Mouse (Mus musculus) embryo, embryonic 10.5 days (tissue): ENCODE measurements around the gene Nxnl2.

Experiments used
- DNase-seq: peaks from one replicate; pipeline ENCODE4 v3.0.0-alpha.2; 2015; ENCODE audit warnings: low spot score

Gene Nxnl2

DNA sequence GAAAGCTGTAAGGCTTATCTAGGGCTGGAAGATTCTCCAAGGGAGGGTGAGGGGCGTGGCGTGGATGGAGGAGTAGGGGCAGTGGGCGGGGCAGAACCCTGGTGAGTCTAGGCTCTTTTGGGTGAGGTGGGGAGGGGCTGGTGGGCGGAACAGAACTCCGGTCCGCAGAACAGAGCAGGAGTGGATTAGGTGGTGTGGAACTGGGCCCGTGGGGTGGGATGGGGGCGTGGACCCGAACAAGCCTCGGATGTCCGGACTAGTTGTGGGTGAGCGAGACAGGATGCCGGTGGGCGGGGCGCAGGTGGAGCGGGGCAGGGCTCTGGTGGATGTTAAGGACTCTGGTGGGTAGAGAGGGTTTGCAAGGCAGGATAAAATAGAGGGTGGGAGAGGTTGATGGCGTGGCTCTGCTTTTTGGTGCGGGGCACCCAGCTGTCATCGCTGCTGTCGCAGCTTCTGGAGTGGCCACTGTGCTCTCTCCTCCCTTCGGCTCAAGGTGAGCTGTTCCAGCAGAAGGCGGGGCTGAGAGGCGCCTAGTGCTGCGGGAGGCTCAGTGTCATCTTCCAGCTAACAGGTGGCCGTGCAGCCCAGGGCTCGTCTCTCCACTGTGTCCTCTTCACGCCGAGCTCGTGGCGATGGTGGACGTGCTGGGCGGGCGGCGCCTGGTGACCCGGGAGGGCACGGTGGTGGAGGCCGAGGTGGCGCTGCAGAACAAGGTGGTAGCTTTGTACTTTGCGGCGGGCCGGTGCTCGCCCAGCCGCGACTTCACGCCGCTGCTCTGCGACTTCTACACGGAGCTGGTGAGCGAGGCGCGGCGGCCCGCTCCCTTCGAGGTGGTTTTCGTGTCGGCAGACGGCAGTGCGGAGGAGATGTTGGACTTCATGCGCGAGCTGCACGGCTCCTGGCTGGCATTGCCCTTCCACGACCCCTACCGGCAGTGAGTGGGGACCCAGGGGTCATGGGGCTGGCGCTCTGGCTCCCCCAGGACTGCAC is at the start of gene Nxnl2:
Nxnl2 (plus strand) TSS at position 332 of the 990 bp plus-strand sequence.
- peak; percentile 78 for DNase-seq

DNA sequence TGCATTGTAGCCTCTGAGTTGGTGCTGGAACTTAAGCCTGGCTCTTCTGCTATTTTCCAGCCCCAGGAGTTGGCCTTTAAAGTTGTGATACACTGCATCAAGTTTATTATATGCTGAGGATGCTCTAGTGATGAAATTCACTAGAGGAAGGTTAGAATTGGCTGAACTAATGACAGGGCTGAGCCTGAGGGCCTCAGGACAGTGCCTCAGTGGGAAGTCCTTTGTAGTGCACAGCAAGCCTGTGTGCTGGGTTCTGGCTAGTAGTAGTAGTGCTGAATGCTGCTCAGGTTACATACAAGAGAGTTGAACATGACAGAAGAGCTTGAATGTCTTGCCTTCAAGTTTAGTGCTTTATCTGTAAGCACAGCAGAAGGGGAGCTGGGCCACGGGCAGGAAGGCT is 48.9 kb upstream of the Nxnl2 start:
- DNase-seq, result no peak

DNA sequence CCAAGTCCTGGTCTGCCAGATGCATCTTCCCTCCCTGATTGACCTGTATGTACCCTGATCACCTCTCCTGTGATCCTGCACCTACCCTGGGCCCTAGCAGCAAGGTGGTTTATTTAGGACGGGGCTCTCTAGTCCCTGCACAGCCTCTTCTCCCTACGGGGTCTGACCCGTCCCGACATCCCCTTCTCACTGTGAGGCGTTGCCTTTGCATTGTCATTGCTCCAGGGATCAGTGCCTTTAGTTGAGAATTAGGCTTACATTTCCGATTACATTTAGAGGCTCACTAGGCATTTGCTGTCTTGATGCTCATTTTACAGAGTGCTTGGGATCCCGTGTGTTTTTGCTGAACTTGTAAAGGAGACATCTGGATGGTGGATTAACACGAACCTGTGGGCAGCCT is 48.1 kb upstream of the Nxnl2 start:
- no peak for DNase-seq

DNA sequence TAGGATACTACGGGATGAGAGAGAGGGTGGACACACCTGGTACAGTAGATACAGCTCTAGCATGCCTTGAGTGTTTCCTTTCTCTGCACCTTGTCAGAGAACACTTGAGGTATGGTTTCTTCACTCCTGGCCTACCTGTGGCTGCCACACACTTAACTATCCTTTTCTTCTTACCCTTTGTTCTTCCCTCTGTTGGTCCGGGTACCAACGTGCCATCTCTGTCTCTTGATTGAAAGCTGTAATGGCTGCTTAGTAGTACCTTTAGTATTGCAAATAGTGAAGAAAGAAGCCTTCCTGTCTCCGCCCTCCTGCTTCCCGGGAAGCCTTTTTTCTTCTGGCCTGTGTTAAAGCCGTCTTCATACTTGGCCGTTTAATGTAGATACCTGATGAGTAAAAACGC is 45.5 kb upstream of the Nxnl2 start:
- no peak for DNase-seq

DNA sequence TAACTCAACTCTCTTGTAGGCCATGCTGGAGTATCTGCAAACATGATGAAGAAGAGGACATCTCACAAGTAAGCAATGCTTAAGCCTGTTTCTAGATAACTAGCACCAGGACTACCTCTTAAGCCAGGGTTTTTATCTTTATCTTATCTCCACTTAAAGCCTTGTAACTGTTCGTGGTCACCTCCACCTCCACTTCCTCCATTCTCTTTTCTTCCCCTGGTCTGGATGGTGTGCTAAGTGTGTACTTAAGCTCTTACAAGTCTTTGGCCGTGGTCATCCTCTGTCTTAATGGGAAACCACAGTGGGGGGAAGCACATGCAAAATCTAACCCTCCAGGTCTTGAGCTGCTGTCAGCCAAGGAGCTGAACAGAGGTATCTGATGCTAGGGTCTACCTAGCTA is 42.9 kb upstream of the Nxnl2 start:
- no peak for DNase-seq

DNA sequence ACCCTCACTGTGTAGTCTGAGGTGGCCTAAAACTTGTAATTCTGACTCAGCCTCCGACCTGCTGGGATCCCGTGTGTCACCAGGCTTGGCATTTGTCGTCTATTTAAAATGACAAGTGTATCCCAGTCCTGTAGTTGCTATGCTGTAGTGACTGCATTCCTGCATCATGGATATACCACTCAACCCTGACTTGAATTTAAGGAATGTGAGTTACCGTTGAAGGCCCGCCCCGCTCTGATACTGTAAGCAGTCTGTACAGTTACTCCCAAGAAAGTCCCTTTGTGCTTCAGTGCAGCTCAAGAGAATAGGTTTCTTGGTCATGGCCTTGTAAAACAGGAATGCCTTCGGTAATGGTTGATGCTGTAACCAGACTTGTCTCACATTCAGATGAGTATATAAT is 42.4 kb upstream of the Nxnl2 start:
- DNase-seq, result no peak

DNA sequence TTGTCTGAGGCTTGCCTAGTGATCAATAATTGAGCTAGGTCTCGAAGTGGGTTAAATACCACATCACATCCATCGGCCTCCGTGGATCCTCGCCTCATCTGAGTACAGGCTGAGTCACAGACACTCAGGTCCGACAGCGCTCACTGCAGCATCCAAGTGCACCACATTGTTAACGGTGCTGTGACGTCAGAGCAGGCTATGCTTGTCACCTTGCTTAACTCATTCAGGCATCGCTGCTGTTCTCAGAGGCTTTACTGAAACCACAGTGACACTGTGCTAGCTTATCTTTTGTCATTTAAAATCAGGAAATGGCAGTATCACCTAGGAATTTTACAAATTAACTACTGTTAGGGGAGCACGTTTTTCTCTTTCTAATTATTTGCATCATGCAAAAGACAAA is 39.6 kb upstream of the Nxnl2 start:
- DNase-seq, result no peak

DNA sequence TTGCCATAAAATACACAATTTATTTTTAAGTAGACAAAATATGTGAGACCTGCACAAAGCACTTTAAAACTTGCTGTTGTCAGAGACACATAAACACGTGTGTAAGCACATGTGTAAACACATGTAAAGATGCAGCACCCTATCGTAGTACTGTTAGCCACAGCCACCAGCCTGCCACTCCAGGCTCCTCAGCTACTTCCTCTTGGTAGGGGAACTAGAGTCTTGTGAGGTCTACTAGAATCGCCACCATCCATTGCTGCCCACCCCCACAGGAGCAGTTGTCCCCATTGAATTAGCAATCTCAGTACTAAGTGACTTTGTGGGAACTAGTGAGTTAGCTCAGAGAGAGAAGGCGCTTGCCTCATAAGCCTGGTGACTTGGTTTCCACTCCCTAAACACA is 34.5 kb upstream of the Nxnl2 start:
- no peak for DNase-seq

DNA sequence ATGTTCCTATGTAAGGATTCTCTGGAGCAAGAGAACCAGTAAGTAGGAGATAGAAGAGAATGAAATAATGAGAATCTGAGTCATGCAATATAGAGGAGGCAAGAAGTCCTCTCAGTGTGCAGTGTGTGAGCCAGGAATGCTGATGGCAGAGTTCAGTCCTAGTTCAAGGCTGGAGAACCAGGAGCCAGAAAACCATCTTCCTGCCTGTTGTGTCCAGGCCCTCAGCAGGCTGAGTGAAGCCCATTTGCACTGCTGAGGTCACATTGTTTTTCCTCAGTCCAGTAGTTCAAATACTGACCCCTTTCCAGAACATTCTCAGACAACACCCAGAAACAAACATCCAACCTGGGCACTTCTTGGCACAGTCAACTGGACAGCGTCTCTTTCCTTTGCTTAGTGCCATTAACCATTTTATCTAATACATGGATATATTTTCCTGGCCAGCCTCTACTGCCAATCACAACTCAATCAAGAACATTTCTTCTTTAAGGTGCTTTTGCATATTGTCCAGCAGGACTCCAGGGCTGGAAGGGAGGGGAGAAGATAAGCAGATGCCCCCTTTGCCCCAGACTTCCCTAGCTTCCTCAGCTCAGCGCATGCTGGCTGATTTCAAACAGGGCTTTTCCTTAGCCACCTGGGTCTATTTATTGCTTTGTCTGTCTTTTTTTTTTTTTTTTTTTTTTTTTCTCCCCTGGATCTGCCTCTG is 33.7 kb upstream of the Nxnl2 start:
- DNase-seq, result no peak

DNA sequence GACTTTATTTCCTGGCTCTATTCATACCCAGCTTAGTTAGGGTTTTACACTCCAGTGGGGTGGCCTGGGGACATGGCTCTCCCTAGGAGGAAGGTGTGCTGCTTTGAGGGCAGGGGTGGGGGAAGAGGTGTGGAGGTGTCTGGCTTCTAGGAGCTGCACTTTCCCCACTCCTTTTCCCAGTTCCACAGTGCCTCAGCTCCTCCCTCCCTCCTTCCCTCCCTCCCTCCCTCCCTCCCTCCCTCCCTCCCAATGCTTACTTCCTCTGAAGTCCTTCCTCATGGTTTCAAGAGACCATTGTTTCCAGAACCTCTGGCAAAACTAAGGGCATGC is 33.2 kb upstream of the Nxnl2 start:
- DNase-seq, result no peak

DNA sequence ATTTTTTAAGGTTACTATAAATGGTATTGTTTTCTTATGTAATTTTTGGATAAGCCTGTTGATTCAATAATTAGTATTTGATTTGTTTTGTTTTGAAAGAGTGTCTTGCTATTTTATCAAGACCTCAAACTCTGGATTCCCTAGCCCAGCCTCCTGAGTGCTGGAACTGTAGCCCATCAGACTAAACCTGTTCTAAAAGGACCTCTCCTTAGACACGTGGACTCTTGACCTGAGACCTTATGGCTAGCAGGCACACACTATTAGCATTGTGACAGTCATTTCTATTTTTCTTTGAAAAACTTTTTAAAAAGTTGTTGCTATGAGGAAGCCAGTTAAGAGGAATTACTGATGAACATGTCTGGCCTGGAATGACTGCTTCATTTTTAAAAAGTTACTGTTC is 23.7 kb upstream of the Nxnl2 start:
- DNase-seq, result no peak

DNA sequence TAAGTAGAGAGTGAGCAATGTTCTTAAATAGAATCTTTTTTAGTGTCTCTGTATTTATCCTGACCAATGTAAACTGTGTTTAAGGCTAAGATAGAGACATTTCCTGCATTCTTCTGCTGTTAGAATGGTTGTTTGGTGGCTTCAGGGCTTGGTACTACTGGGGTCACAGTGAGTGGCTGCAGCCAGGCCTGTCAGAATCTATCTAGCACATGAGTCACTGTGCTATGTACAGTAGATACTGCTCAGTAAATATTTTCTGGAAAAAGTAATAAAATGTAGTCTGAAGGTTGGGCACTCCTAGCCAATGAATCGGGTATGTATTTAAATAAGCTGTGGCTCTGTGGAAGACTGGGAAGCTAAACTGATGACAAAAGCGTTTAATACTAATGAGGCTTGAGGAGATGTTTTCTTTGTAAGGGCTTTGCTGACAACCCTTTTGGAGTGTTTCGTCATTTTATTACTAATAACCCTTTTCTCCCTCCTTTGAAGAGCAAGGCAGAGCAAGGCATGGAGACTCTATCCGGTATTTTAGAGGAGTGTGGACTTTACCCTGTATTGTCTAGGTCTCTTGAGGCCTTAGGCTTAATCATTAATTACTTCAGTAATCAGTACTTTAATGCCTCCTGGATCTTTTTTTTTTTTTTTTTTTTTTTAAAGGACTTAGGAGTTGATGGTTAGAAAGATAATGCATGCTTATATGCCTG is 17.7 kb upstream of the Nxnl2 start:
- no peak for DNase-seq

DNA sequence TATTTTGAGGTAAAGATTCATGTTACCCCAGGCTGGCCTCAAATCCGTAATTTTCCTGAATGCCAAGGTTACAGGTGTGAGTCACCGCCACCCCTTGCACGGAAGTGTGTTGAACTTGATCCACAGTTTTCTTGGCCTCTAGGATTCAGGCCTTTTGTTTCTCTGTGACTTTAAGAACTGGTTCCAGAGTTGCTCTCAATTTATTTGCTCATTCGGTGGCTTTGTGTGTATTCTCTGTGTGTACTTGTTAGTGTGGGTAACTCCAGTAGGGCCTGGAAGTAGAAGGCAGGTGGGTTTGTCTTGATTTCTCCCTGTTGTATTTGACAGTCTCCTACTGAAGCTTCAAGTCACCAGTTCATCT is 17.2 kb upstream of the Nxnl2 start:
- DNase-seq, result no peak

DNA sequence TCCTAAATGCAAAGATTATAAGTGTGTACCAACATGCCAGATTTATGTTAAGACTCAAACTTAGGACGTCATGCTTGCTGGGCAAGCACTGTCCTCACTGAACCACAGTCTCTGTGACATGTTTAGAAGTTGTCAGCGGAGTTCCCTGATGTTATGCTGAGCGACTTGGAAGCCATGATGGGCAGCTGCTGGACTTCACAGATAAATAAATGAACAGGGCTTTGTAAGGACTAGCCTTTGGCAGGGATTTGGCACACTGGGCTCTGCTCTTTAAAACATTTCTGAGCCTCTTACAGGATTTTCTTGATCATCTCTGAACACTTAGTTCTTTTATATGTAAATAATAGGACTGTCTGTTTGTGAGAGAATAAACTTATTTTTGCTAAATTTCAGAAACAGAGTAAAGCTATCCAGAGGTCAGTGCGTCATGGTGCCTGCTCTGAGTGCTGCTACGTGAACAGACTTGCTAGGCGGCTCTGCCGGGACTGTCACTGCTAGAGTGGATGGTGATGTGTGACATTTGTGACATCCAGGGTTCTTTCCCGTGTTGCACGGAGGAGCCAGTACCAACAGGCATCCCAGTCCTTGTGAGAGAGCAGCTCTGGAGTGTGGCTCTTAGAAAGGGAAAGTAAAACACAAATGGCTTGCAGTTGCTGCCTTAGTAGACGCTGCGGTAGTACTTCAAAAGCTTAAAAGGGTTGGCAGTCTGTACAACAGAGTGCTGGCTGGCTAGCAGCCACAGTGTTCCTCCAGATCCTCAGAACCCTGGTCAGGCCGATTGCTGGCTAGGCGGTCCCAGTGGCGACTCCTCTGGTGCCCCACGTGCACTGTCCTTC is 15.4 kb upstream of the Nxnl2 start:
- no peak for DNase-seq

DNA sequence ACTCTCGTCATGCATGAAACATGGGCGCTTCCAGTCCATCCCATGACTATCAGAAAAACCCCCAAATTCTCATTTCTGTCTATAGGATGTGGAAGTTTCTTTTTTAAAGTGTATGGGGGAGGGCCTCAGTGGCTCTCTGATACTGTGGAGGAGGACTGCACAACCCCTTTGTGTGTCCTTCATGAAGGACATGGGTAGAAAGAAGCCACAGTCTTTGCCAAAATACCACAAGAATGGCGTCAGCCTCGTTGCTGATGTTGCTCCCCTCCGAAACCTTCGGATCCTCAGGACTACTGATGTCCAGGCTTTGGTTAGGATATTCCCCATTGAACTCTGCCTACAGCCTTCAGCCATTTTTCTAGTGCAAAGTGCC is 14.8 kb upstream of the Nxnl2 start:
- DNase-seq, result no peak

DNA sequence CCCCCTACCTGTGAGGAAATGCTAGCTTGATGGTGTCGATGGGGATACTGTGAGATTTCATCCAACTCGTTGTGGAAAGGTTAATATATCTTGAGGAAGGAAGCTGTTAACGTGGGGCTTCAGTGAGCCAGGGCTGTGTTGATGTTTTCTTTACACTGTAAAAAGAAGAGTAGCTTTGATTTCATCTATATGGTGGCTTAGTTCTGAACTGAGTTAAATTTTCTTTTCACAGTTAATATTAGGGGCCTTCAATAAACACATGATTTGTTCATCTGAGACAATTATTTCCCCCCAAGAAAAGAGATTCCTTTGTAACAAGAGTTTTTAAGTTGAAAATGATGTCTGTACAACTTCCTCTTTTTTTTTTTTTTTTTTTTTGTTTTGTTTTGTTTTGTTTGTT is 13.5 kb upstream of the Nxnl2 start:
- no peak for DNase-seq

DNA sequence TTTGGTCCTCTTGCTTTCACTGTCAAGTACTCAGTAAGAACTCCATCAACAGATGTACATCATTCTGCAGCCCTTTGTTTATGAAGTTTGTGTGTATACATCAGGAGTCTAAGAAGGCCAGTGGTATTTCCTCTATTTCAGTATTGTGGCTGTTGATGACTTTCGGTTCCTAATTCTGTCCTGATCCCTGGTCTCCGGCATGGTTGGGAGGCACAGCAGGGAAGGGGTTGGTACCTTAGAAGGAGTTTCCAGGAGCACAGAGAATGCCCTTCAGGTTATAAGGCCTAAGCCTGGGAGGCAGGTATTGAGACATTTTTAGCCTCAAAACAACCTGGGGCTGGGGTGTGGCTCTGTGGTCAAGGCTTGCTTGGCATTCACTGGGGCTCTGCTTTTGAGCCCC is 9.2 kb upstream of the Nxnl2 start:
- DNase-seq, result no peak

DNA sequence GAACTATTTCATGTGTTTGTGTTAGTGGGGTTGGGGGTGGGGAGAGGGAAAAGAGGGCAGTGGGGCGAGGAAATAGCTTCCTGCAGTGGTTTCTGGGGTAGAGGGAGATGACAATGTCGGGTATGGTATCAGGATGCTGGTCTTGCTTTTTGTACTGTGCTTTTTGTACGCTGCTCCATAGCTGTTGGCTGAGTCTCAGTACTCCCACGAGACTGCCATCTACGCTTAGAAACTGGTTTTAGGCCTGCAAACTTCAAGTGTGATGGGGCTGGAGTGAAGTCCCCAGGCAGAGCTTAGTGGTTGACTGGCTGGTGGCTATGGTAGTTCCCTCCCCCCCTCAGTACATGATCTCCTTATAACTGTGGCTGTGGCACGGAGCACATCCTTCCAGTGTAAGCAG is 8.6 kb upstream of the Nxnl2 start:
- no peak for DNase-seq

DNA sequence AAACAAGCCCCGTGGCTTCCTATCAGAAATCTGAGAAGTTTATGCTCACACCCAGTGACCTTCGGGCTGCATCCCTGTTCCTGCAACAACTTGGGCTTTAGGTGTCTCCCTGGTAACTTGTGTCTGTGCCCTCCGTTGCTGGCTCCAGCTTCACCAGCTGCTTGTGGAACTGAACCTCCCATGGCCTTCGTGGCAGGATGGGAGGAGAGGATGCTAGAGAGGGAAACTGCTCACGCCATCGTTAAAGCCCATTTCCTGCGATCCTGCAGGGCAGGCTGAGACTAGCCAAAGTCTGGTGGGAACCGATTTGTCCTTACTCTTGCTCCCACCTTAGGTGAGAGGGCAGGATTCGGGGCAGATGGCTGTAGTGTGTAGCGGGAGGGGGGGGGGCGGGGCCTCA is 4.1 kb upstream of the Nxnl2 start:
- DNase-seq, result no peak

DNA sequence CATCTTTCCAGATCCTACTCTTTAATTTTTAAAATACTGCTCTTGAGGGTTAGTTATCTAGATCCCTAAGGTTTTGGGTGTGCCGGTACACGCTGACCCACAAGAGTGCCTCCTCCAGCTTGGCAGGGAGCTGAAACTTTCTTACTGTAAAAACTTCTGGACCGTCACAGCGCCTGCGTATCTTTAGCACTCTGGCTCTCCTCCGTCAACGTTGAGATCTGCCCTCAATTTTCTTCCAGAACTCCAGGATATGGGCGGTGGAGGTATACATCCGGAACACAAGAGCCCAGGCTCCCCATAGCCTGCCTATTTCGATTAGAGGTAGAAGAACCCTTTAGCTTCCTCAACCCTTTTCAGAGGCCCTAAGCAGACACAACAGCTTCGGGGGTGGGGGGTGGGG is 607 bp upstream of the Nxnl2 start:
- no peak for DNase-seq

DNA sequence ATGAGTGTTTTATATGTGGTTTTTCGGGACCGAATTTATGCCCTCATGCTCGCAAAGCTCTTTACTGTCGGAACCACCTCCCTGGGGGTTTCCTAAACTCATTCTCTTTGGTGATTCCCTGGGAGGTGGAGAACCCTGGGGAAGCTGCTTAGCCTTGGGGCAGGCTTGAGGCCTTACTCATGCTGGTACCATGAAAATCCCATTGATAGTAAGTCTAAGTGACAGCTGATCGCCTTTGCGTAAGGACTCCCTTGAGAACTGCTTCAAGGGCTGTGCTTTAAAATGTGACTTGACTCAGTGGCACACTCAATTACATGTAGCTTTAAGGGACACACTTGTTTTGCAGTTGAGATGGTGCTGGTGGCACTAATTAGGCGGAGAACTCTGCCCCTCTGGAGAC is 1.8 kb downstream of the Nxnl2 start:
- no peak for DNase-seq

DNA sequence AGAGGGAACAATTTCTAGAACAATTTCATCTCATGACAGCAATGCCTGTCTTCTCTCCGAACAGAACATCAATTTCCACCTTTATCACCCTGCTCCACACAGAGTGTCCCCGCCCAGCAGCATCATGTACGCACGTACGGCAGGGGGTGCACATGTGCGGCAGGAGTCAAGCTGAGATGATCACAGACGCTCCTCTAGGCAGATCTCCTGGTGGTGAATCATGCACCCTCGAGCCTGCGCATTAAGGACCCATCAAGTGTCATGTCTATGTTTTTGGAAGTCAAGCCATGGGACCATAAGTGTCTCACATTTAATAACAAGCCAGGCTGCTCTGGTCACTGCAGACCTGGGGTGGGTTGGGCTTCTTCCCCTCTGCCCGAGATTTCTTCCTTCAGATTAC is 8.1 kb downstream of the Nxnl2 start:
- DNase-seq, result no peak
